Mouse (Mus musculus): ENCODE results near the gene Olfr193.
"Not testable (repeated sequence)": the region's sequence is repeated elsewhere in the genome, so short reads cannot be mapped to it uniquely, and the experiment has no call there.

Olfr193 gene

GRCm38 (mm10) chr16:59111781-59112180 lies at the start of gene Olfr193:
Gene Olfr193, minus strand, starts transcription at chr16:59111881.
- DNase-seq: no peak

- no peak for DNase-seq
These were observed 40.3 kb upstream of the Olfr193 start for GRCm38 (mm10) chr16:59151996-59152395.

- no peak for DNase-seq
These were observed 35.1 kb upstream of the Olfr193 start, which contains the start of gene Olfr195 for GRCm38 (mm10) chr16:59146746-59147145. Gene Olfr195, plus strand, starts transcription at chr16:59147046.

GRCm38 (mm10) chr16:59141105-59141504 lies 29.4 kb upstream of the Olfr193 start:
- DNase-seq: no peak

- DNase-seq: no peak
These were observed 19.1 kb upstream of the Olfr193 start for GRCm38 (mm10) chr16:59130740-59131139.

- DNase-seq: no peak
These were observed 9.3 kb upstream of the Olfr193 start, which contains the start of gene Olfr194 for GRCm38 (mm10) chr16:59120969-59121368. Gene Olfr194, minus strand, starts transcription at chr16:59121069.

- DNase-seq: not testable (repeated sequence)
These were observed 3.2 kb downstream of the Olfr193 start for GRCm38 (mm10) chr16:59108522-59108921.

GRCm38 (mm10) chr16:59105312-59105711 lies 6.4 kb downstream of the Olfr193 start:
- no peak for DNase-seq

GRCm38 (mm10) chr16:59089722-59090121 lies 22.0 kb downstream of the Olfr193 start, which contains the start of gene Olfr191:
Gene Olfr191, minus strand, starts transcription at chr16:59089822.
- not testable (repeated sequence) for DNase-seq

- not testable (repeated sequence) for DNase-seq
These were observed 30.6 kb downstream of the Olfr193 start for GRCm38 (mm10) chr16:59081113-59081512.

- DNase-seq: no peak
These were observed 33.8 kb downstream of the Olfr193 start, which contains the start of gene Olfr190 for GRCm38 (mm10) chr16:59077905-59078304. Gene Olfr190, minus strand, starts transcription at chr16:59078005.

- no peak for DNase-seq
These were observed 38.2 kb downstream of the Olfr193 start for GRCm38 (mm10) chr16:59073520-59073919.

GRCm38 (mm10) chr16:59071755-59072154 lies 39.9 kb downstream of the Olfr193 start:
- DNase-seq: no peak

GRCm38 (mm10) chr16:59062411-59062810 lies 49.3 kb downstream of the Olfr193 start:
- not testable (repeated sequence) for DNase-seq
